Mouse (Mus musculus): ENCODE results near the gene Rasl12. TPM values are rescaled to one million over a fixed set of nuclear protein-coding genes. Genes with fewer than 3 reads are reported as not detected.

The Rasl12 gene
- polyA plus RNA-seq, 1 experiment from 2014 or later: 7.7 TPM

DNA sequence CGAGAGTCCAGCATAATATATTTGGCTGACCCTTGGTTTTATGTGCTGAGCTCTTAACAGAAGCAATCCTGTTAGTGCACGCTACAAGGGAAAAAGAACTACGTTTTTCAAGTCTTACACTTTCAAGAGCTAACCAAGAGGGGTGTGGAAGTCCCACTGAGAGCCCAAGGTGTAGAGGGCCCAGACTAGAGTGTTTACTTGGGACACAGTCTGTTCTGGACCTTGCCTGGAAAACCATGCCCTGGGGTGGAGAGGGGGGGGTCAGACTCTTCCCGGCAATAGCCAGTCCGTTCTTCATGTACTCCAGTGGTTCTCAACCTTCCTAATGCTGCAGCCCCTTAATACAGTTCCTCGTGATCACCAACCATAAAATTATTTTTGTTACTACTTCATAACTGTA is 1.6 kb downstream of the Rasl12 start:
- H3K4me1 ChIP-seq (replicated peaks): peaks cover 11% of the 10 kb centered on the region
- H3K9me3 ChIP-seq: no peaks in the 10 kb centered on the region
- no peak for ATAC-seq (ENCODE audit: low read depth)
- 90% methylated on average over 6 of the region's 6 CpGs for WGBS
- peaks cover 4% of the 10 kb centered on the region; the same call in 1 of the 2 replicates for H3K27me3 ChIP-seq
- H3K36me3 ChIP-seq: no peaks in the 10 kb centered on the region
- no peak overlapping the region for H3K4me3 ChIP-seq
- H3K27ac ChIP-seq (replicated peaks): no peak overlapping the region
- H3K9ac ChIP-seq: no peak overlapping the region
- peak overlapping the region; percentile 76; the same call in 1 of the 2 replicates for H3K4me2 ChIP-seq

DNA sequence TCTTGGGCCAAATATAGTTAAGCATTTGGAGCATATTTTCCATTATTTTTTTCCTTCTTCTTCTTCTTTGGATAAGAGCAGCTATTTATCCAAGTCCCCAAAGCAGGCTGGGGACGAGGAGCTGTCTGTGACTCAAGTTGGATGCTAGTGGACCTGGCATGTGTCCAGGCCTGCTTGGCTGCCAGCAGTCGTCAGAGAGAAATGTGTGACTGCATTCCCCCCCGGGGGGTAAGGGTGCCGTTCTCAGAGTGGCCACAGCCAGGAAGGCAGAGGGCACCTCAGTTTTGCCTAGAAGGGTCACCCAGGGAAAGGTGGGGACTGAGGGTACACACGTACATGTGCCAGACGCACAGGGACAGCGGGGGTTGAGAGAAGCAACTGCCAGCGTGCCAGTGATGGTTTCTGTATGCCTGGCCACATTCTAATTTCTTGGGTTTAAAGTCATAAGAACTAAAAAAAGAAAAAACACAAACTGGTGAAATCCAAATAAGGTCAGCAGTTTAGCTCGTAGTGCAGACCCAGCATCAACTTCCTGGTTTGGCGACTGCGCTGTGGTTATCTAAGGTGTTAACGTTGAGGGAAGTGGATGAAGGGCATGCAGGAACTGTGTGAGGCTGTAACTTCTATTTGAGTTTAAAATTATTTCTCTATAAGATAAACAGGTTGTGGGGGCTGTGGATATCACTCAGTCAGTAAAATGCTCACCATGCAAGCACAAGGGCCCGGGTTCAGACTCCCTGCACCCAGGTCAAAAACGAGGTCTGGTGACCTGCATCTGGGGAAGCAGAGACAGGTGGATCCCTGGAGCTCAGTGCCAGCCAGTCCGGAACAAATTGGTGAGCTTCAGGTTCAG is 6.3 kb downstream of the Rasl12 start:
- H3K9ac ChIP-seq: no peak overlapping the region
- H3K4me3 ChIP-seq: no peak overlapping the region
- no peaks in the 10 kb centered on the region for H3K27me3 ChIP-seq
- WGBS: 74% methylated on average over 15 of the region's 15 CpGs
- H3K36me3 ChIP-seq: no peaks in the 10 kb centered on the region
- no peaks in the 10 kb centered on the region for H3K9me3 ChIP-seq
- ATAC-seq (ENCODE audit: low read depth): no peak
- H3K4me1 ChIP-seq (replicated peaks): no peaks in the 10 kb centered on the region
- no peak overlapping the region for H3K4me2 ChIP-seq
- H3K27ac ChIP-seq (replicated peaks): no peak overlapping the region

GRCm38 (mm10) chr9:65405184-65405449 is 6.8 kb downstream of the Rasl12 start:
- 88% methylated on average over 2 of the region's 2 CpGs for WGBS

DNA sequence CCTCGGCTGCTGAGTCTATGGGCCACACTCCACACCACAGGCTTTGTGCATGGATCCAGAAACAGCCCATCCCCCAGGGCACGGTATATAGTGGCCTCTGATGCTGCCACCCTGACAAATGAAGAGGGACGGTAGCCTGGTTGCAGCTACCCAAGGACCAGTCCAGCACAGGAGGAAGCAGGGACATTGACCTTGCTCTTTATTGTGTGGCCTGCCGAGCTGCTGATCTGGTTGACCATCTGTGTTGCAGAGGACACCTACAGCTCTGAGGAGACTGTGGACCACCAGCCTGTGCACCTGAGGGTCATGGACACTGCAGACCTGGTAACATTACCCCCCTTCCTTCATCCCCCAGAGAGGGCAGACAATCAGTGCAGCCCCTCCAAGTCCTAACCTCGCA is 9.0 kb downstream of the Rasl12 start:
- no peak for ATAC-seq (ENCODE audit: low read depth)
- no peaks in the 10 kb centered on the region for H3K9me3 ChIP-seq
- no peaks in the 10 kb centered on the region for H3K4me1 ChIP-seq (replicated peaks)
- 78% methylated on average over 5 of the region's 5 CpGs for WGBS
- H3K27me3 ChIP-seq: no peaks in the 10 kb centered on the region
- no peak overlapping the region for H3K27ac ChIP-seq (replicated peaks)
- H3K4me2 ChIP-seq: no peak overlapping the region
- H3K4me3 ChIP-seq: no peak overlapping the region
- H3K9ac ChIP-seq: no peak overlapping the region
- H3K36me3 ChIP-seq: no peaks in the 10 kb centered on the region

More at GRCm38 (mm10) chr9:65405184-65405449, 6.8 kb downstream of the Rasl12 start:
- H3K9ac ChIP-seq: no peak overlapping the region
- H3K27me3 ChIP-seq: no peaks in the 10 kb centered on the region
- H3K9me3 ChIP-seq: no peaks in the 10 kb centered on the region
- H3K36me3 ChIP-seq: no peaks in the 10 kb centered on the region
- H3K4me3 ChIP-seq: no peak overlapping the region
- no peak for ATAC-seq (ENCODE audit: low read depth)
- no peak overlapping the region for H3K4me2 ChIP-seq
- H3K27ac ChIP-seq (replicated peaks): no peak overlapping the region
- H3K4me1 ChIP-seq (replicated peaks): no peaks in the 10 kb centered on the region

GRCm38 (mm10) chr9:65407861-65408260 is 9.6 kb downstream of the Rasl12 start:
- 76% methylated on average over 3 of the region's 3 CpGs for WGBS
- Histone ChIP-seq H3K9me3 (no peaks in the 10 kb centered on the region), H3K27ac (replicated peaks) (no peak overlapping the region), H3K4me1 (replicated peaks) (no peaks in the 10 kb centered on the region), H3K4me2 (no peak overlapping the region), H3K4me3 (no peak overlapping the region), H3K27me3 (no peaks in the 10 kb centered on the region), H3K9ac (no peak overlapping the region), H3K36me3 (no peaks in the 10 kb centered on the region)
- no peak for ATAC-seq (ENCODE audit: low read depth)

- no peak overlapping the region for H3K9ac ChIP-seq
- no peaks in the 10 kb centered on the region for H3K27me3 ChIP-seq
- no peak overlapping the region for H3K27ac ChIP-seq (replicated peaks)
- 63% methylated on average over 5 of the region's 5 CpGs for WGBS
- no peak overlapping the region for H3K4me3 ChIP-seq
- H3K4me1 ChIP-seq (replicated peaks): no peaks in the 10 kb centered on the region
- H3K9me3 ChIP-seq: no peaks in the 10 kb centered on the region
- no peak overlapping the region for H3K4me2 ChIP-seq
- ATAC-seq (ENCODE audit: low read depth): no peak
- no peaks in the 10 kb centered on the region for H3K36me3 ChIP-seq
These were observed 10.6 kb downstream of the Rasl12 start for GRCm38 (mm10) chr9:65408871-65409295.

- Histone ChIP-seq H3K9me3 (no peaks in the 10 kb centered on the region), H3K9ac (no peak overlapping the region), H3K36me3 (no peaks in the 10 kb centered on the region), H3K4me3 (no peak overlapping the region), H3K27ac (replicated peaks) (no peak overlapping the region), H3K27me3 (no peaks in the 10 kb centered on the region), H3K4me2 (no peak overlapping the region), H3K4me1 (replicated peaks) (no peaks in the 10 kb centered on the region)
- ATAC-seq (ENCODE audit: low read depth): no peak
- WGBS: 92% methylated on average over 8 of the region's 8 CpGs
These were observed 12.1 kb downstream of the Rasl12 start for GRCm38 (mm10) chr9:65410378-65410777.

- no peak overlapping the region for H3K4me2 ChIP-seq
- no peaks in the 10 kb centered on the region for H3K4me1 ChIP-seq (replicated peaks)
- H3K4me3 ChIP-seq: no peak overlapping the region
- no peaks in the 10 kb centered on the region for H3K27me3 ChIP-seq
- H3K36me3 ChIP-seq: no peaks in the 10 kb centered on the region
- 83% methylated on average over 3 of the region's 3 CpGs for WGBS
- H3K9me3 ChIP-seq: no peaks in the 10 kb centered on the region
- H3K9ac ChIP-seq: no peak overlapping the region
- no peak for ATAC-seq (ENCODE audit: low read depth)
- H3K27ac ChIP-seq (replicated peaks): no peak overlapping the region
These were observed 13.0 kb downstream of the Rasl12 start for GRCm38 (mm10) chr9:65411326-65411725.

DNA sequence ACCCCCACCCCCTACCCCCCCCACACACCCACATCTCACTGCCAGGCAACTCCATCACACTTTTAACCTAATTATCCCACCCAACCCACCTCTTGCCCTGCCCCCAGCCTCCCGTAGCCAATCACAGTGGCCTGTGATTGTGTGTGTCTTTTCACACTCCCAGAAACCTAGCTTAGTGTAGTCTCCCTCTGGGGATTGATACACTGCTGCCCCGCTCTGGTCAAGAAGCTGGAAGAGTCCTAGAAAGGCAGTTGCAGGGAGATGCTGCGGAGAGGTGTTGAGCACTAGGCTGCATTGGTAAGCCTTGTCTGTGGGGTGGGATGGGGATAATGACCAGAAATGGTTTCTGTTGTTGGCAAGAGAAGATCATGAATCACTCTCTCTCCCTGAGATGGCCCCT is 19.4 kb downstream of the Rasl12 start:
- Histone ChIP-seq H3K36me3 (no peaks in the 10 kb centered on the region), H3K9me3 (no peaks in the 10 kb centered on the region), H3K9ac (no peak overlapping the region), H3K4me2 (no peak overlapping the region), H3K4me1 (replicated peaks) (no peaks in the 10 kb centered on the region), H3K4me3 (no peak overlapping the region), H3K27me3 (no peaks in the 10 kb centered on the region), H3K27ac (replicated peaks) (no peak overlapping the region)
- ATAC-seq (ENCODE audit: low read depth): no peak
- WGBS: 45% methylated on average over 3 of the region's 3 CpGs

- Histone ChIP-seq H3K4me1 (replicated peaks) (no peaks in the 10 kb centered on the region), H3K27ac (replicated peaks) (no peak overlapping the region), H3K4me2 (no peak overlapping the region), H3K9me3 (no peaks in the 10 kb centered on the region), H3K27me3 (no peaks in the 10 kb centered on the region), H3K4me3 (no peak overlapping the region), H3K9ac (no peak overlapping the region), H3K36me3 (no peaks in the 10 kb centered on the region)
- ATAC-seq (ENCODE audit: low read depth): no peak
- 77% methylated on average over 3 of the region's 3 CpGs for WGBS
These were observed 21.3 kb downstream of the Rasl12 start for GRCm38 (mm10) chr9:65419633-65420032.

DNA sequence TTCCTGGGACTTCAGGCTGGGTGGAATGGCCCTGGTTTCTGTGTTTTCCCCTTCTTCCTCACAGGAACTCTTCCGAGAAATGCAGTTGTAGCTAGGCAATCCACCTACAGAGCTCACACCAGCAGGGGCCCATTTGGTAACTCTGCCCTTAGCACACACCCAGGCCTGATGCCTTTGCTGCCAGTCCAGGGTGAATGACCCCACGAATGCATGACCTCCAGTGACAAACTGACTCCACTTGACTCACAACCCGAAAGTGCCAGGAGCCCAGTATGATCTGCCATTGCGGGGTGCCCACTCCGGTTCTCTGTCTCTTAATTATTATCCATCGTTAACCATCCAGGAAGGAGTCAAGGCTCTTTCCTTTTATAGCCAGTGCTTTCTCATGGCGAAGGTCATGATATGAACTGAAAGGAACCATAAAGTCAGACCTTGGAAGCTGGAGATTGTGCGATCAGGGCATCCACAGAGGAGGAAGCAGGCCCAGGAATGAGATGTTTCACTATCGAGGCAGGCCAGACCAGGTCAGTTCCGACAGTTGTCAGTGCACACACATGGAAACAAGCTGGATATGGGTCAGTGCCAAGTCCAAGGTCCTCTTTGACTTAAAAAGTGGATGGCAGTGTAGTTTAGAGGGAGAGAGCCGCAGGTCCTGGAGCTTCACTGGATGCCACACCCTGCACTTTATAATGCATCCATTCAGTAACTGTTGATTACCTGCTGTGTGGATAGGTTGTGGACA is 24.6 kb downstream of the Rasl12 start, which contains the start of gene Slc51b:
Slc51b (minus strand) TSS at position 196 of the 742 bp plus-strand sequence.
- no peaks in the 10 kb centered on the region for H3K36me3 ChIP-seq
- no peak within 1 kb of the TSS for H3K4me3 ChIP-seq
- no peak within 1 kb of the TSS for H3K4me2 ChIP-seq
- WGBS: 77% methylated on average over 11 of the region's 11 CpGs
- ATAC-seq (ENCODE audit: low read depth): no peak
- H3K27me3 ChIP-seq: no peaks in the 10 kb centered on the region
- H3K9me3 ChIP-seq: no peaks in the 10 kb centered on the region
- H3K4me1 ChIP-seq (replicated peaks): no peaks in the 10 kb centered on the region
- no peak within 1 kb of the TSS for H3K27ac ChIP-seq (replicated peaks)
- H3K9ac ChIP-seq: no peak within 1 kb of the TSS

DNA sequence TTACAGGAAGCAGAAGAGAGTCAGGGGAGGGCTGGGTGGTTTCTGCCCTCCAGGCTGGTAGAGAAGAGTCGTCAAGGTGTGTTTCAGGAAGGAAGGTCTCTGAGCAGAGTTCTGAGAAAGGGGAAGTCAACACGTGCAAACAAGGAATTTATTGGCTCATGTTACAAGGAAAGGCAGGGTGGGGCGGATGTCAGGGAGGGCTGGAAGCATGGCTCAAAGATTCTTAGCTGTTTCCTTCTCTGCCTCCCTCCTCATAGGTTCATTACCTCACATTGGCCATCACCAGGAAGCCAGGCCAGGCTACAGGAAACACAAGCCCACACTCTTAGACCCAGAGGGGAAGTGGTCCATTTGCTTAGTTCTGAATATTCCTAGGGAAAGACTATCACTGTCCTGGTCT is 26.1 kb downstream of the Rasl12 start:
- H3K9ac ChIP-seq: no peak overlapping the region
- ATAC-seq (ENCODE audit: low read depth): no peak
- H3K4me1 ChIP-seq (replicated peaks): no peaks in the 10 kb centered on the region
- no peak overlapping the region for H3K27ac ChIP-seq (replicated peaks)
- 38% methylated on average over 3 of the region's 3 CpGs for WGBS
- H3K27me3 ChIP-seq: no peaks in the 10 kb centered on the region
- no peaks in the 10 kb centered on the region for H3K9me3 ChIP-seq
- no peak overlapping the region for H3K4me3 ChIP-seq
- no peak overlapping the region for H3K4me2 ChIP-seq
- no peaks in the 10 kb centered on the region for H3K36me3 ChIP-seq

Data from neural tube, embryonic 13.5 days (tissue).